Mouse (Mus musculus) ovary, postnatal 10 days (tissue): ENCODE results near the gene Fau.
"Not testable (repeated sequence)": the region's sequence is repeated elsewhere in the genome, so short reads cannot be mapped to it uniquely, and the experiment has no call there.

Source experiments
- DNase-seq: peaks from one replicate; pipeline ENCODE4 v3.0.0; 2022; ENCODE audit warnings: low spot score

The Fau gene

GRCm38 (mm10) chr19:6057313-6058096 is at the start of gene Fau, which contains the start of gene Mrpl49:
Gene Fau, plus strand, starts transcription at chr19:6057844.
Gene Mrpl49, minus strand, starts transcription at chr19:6057785.
- DNase-seq: peak; percentile 96

DNA sequence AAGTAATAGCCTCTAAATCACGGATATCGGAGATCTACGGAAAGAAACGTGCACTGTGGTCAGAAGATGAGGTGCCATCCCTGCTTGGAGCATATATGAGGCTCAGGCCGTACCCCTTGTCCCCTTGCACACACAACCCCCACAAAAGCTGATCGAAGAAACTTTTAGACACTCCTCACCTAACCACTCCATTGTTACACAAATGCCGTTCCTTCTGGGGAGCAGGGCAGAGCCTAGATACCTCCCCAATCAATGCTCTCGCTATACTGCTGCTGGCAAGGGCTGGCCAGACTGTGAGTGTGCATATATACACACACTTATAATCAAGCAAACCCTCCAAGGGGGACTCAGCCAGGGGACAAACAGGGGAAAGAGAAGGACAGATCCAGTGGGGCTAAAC is 48.5 kb upstream of the Fau start:
- no peak for DNase-seq

DNA sequence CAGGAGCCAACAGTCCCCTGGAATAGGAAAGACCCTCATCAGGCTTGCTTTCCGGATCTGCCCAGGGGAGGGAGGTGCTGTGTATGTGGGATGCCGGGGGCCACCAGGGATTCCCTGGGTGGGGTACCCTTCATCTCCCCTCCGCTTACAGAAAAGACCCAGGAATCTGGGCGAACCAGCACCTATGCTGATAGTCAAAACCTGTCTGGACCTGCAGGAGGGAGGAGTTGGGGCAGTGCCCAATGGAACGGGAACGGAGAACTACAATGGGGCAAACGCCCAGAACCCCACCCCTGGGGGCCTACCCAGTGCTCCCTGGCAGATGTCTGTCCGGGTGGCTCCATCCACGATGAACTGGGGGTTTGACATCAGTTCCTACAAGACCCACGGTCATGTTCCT is 44.0 kb upstream of the Fau start:
- DNase-seq: no peak

GRCm38 (mm10) chr19:6014991-6015510 is 42.6 kb upstream of the Fau start:
- peak; percentile 13 for DNase-seq

DNA sequence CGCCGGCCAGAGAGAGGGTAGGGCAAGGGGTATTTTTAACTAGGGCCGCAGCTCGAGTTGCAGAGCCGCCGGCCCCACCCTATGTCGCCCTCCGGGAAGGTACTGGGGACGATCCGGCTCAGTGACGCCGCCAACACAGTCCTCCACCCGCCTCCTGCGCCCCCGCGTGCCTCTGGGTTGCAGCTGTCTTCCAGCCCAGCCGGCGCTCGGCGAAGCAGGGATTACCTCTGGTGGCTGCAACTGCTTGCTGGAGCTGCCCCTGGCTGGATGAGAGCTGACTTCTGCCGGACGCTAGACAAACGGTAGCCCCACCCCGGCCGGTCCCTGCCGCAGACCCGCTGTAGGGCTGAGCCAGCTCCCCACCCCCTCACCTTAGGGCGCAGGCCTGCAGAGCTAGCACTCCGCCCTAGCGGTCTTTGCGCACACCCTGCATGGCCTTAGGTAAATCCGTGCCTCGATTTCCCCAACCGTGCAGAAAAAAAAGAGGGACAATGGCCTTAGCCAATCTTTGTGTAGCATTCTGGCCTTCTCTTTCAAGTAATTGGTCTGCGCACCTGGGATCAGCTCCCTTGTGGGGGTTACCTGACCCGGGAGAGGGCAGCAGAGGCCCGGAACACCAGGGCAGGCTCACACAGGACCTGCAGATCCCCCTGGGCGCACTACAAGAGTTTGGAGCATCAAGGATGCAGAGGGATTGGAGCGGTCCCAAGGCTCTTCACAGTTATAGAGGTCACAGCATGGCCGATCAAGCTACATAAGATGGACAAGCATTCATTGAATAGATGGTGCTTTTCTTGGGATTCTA is 41.9 kb upstream of the Fau start, which contains the start of gene Capn1:
Gene Capn1, minus strand, starts transcription at position 387 of the 805 bp plus-strand sequence.
- DNase-seq: peak; percentile 70

- no peak for DNase-seq
Observed at GRCm38 (mm10) chr19:6016532-6016931, 41.1 kb upstream of the Fau start.

DNA sequence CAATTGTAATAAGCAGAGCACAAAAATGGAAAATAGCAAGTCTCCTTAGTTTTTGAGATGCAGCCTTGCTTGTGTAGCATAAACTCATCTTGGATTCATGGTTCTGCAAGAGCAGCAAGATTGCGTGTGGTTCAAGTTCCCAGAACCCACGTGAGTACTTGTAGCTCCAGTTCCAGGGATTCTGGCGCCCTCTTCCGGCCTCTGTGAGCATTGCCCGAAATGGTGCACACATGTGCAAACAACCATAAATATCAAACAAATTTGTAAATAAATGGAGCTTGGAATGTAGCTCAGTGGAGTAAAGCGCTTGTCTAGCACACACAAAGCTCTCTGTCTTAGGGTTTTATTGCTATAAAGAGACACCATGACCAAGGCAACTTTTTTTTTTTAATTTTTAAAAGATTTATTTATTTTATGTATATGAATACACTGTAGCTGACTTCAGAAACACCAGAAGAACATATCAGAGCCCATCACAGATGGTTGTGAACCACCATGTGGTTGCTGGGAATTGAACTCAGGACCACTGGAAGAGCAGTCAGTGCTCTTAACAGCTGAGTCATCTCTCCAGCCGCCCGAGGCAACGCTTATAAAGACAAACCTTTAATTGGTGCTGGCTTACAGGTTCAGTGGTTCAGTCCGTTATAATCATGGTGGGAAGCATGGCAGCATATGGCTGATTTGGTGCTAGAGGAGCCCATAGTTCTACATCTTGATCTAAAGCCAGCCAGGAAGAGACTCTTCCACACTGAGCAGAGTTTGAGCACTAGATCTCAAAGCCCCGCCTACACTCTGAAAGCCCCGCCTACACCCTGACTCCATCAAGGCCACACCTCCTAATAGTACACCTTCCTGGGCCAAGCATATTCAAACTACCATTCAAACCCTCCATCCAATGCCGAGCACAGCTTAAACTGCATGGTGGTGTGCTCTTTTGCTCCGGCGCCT is 39.2 kb upstream of the Fau start:
- DNase-seq: peak; percentile 65

- DNase-seq: no peak
Observed at GRCm38 (mm10) chr19:6020276-6020675, 37.4 kb upstream of the Fau start.

GRCm38 (mm10) chr19:6023059-6023458 is 34.6 kb upstream of the Fau start:
- DNase-seq: no peak

GRCm38 (mm10) chr19:6023930-6024329 is 33.7 kb upstream of the Fau start:
- no peak for DNase-seq

GRCm38 (mm10) chr19:6028991-6029390 is 28.7 kb upstream of the Fau start:
- no peak for DNase-seq

- DNase-seq: no peak
Observed at GRCm38 (mm10) chr19:6029426-6029825, 28.2 kb upstream of the Fau start.

GRCm38 (mm10) chr19:6030520-6031280 is 26.9 kb upstream of the Fau start:
- DNase-seq: no peak

DNA sequence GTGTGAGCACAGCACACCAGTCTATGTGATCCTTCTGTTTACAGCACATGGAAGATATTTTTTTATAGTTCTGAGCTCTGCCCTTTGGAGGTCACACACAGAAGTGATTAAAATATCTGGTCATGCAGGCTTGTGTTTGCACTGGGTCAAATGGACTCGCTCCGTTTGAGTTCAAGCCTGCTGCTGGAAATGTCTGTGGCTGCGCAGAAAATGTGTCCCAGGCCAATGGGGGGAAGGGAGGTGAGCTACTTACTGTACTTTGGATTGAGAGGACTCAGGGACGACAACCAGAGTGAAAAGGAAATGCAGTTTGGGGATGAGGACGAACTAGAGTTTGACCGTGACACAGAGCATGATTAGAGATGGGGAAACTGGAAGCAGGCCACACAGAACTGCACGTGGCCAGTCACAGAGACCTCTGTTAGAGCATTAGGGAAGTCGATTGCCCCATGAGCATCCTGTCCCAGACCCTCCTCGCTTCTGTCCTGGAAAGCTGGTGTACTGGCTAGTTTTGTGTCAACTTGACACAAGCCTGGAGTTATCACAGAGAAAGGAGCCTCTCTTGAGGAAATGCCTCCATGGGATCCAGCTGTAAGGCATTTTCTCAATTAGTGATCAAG is 21.6 kb upstream of the Fau start:
- no peak for DNase-seq

DNA sequence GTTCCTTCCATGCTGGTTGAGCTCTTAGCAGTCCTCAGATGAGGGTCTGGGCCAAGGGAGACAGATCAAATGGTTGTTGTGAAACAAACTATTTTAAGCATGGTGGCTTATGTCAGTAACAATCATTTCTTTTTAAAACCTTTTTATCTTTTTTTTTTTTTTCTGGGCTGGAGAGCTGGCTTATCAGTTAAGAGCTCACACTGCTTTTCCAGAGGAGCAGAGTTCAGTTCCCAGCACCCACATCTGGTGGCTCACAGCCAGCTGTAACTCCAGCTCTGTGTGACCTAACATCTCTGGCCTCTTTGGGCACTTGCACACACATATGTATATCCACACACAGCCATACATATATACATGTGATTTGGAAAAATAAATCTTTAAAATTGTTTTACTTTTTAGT is 19.9 kb upstream of the Fau start:
- DNase-seq: no peak

DNA sequence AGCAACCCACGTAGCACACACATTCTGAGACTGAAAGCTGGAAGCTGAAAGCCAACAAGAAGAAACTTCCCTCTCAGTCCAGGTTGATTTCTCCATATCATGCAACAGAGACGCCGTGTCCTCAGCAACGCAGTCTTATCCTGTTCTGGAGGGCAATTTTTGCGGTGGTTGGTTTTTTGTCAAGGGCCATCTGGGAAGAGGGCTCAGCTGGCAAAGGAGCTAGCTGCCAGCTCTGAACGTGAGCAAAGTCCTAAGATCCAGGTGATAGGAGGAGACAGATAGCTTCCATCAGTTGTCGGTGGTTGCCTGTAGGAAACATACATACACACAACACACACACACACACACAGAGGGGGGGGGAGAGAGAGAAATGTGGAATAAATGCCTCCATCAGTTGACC is 19.3 kb upstream of the Fau start:
- DNase-seq: no peak

DNA sequence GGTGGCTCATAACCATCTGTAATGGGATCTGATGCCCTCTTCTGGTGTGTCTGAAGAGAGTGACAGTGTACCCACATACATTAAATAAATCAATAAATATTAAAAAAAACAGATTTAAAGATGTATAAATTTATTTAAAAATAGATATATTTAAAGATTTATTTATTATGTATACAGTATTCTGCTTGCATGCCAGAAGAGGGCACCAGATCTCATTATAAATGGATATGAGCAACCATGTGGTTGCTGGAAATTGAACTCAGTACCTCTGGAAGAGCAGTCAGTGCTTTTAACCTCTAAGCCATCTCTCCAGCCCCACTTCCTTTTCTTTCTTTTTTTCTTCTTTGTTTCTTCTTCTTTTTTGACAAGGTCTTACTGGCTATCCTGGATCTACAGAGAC is 17.6 kb upstream of the Fau start:
- DNase-seq: no peak

DNA sequence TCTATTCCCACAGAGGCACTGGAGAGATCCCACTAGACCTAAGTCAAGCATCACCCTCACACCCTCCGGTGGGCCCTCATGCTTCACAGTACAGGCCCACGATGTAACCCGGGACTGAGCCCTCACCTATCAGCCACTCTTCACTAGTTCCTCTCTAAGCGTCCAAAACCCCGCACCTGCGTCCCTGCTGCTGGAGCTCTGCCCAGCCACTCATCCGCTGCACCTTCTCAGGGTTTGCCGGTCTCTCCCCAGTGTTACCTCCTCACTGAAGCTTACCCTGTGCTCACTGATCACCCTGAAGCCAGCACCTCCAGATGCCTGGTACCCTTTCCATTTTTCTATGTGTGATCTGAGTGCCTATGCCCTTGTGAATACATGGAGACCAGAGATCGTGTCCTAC is 15.4 kb upstream of the Fau start:
- no peak for DNase-seq

- not testable (repeated sequence) for DNase-seq
Observed at GRCm38 (mm10) chr19:6044102-6044501, 13.5 kb upstream of the Fau start.
